Mouse (Mus musculus): ENCODE data around the gene Sdc4.

The Sdc4 gene

DNA sequence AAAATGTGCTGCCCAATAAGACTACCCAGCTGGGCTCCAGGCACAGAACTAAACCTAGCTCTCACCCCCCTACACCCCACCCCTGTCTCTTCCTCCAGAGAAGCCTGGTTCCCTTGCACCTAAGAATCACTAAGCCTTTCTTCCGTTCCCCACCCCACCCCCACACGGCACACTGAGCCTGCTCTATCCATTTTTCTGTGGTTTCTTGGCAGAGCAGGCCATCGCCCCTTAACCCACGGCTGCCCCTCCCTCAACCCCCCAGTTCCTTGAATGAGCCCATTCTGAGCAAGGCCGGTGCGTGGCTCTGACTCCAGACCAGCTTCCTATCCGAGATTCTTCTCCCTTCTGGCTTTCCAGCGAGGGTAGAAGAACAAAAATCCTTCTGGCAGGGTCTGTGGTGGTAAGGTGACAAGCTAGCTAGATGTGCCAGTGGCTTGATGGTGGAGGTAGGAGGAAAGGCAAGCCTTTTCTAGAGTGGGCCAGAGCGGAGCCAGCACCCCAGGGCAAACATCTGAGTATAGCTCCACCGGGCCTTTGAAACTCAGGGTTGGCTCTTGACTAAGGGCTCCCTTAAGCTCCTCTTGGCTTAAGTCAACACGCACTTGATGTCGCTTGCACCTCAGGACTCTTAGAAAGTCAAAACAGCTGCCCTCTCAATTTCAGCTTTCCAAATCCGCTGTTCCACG lies 40.1 kb downstream of the Sdc4 start:
- DNase-seq (ENCODE audit: low spot score): no peak

DNA sequence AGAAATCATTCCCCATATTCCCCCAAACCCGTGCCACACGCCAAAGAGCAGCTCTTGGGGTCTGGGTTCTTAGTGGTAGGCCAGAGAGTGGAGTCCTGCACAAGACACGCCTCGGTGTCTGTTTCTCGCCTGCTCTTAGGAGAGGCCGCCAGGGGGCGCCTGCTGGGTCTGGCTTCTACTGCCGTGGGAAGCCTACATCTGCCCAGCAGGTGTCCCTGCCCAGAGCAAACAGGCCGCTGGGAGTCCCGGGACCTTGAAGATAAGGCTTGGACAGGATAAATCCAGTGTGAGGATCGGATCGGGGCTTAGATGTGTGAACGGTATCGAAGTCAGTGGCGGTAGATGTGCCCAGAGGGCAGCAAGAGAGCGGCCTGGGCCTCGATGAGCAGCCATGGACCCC lies 40.8 kb downstream of the Sdc4 start, which contains the start of gene Rbpjl:
Gene Rbpjl (plus strand): TSS at position 236 of the 400 bp plus-strand sequence.
- peak; percentile 53 for DNase-seq (ENCODE audit: low spot score)

DNA sequence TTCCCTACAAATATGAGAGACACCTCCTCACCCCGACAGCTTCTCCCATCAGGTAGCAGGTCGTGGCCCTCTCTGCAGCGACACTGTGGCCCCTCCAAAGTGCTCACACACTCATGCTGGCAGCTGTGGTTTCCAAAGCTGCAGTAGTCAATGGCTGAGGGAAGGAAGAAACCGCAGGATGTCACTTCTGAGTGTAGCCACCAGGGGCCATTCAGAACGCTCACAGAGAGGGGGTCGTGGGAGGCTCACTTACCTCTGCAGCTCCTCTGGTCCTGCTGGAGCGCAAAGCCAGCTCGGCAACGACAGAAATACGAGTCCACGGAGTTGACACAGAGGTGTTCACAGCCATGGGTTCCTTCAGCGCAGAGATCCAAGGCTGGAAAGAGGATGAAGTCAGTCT lies 46.8 kb downstream of the Sdc4 start:
- no peak for DNase-seq (ENCODE audit: low spot score)

DNA sequence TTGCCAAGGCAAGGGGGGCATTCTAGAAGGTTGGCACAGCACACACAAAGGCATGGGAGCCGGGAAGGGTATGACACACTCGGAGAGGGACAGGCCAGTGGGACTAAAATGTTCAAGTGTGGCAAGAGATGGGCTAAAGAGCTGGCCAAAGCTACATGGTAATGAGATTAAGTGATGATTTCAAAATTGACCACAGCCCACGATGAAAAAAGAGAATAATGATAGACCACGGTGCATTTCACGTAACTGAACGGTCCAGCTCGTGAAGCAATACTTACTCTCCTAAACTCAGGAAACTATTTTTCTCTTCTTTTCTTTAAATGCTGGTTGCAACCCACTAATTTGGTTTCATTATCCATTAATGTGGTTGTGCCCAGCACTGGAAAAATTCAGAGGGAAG lies 47.6 kb downstream of the Sdc4 start:
- no peak for DNase-seq (ENCODE audit: low spot score)

DNA sequence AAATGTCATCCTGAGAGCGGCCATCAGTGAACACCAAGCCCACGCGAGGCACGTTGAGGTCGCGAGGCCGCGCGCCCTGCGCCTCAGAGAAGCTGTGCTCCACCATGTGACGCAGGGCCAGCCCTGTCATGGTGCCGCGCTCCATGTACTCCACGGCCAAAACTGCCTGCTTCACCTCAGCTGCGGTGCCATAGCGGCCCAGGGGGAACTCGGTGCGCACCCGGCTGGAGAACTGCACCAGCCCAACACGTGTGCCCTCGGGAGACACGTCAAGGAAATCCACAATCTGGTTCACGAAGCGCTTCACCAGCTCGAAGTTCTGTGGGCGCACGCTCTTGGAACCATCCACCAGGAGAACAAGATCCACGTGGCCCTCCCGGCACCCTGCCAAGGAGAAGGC lies 50.6 kb downstream of the Sdc4 start:
- DNase-seq (ENCODE audit: low spot score): no peak

DNA sequence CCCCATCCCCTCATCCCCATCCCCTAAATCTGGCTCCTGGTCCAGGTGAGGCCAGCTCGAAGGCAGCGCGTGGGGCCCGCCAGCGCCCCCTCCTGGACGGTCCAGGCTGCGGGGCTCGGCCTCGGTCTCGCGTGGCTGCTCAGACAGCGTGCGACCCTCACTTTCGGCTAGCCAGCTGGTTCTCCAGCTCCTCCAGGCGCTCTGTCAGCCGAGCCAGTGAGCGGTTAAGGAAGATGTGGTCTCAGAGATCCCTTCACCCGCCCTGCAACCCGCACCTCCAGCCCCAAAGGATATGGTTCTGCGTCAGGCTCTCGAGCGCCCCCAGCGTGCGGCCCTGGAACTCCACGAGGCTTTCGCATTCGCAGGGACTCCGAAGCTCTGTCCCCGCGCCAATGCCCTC lies 54.2 kb downstream of the Sdc4 start:
- peak; percentile 62 for DNase-seq (ENCODE audit: low spot score)

DNA sequence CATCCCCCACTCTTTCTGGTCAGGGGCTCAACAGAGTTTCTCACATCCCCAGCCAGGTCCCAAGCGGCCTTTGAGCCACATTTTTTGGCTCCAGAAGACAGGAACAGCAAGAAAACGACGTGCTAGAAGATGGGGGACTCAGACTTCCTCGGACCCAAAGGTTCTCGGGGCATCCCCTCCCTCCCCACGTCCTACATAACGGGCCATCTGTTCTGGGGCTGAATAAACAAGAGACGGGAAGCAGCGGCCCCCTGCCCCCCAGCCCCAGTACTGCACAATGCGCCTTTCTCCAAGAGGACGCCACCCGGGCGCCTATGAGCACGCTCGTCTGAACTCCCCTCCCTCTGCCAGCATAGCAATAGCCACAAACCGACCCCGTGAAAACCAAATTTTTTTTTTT lies 54.7 kb downstream of the Sdc4 start, which contains the start of gene Slpi:
Gene Slpi (minus strand): TSS at position 76 of the 400 bp plus-strand sequence.
- DNase-seq (ENCODE audit: low spot score): no peak

DNA sequence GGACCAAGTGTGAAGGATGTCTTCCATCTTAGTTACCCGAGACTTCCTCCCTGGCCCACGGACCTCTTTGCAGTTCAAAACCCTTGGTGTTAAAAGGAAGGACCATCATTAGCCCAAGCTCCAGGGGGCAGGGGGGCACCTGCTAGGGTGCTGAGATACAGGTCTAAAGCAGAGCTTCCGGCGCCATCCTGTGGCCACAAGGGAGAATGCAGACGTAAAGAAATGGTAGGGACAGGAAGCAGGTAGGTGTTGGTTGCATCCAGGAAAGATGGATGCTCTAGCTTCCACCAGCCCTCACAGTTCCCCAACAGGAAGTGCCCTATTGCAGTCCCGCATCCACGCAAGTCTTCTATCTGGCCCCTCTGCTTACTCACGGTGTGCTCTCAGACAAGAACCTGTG lies 56.7 kb downstream of the Sdc4 start:
- DNase-seq (ENCODE audit: low spot score): no peak

DNA sequence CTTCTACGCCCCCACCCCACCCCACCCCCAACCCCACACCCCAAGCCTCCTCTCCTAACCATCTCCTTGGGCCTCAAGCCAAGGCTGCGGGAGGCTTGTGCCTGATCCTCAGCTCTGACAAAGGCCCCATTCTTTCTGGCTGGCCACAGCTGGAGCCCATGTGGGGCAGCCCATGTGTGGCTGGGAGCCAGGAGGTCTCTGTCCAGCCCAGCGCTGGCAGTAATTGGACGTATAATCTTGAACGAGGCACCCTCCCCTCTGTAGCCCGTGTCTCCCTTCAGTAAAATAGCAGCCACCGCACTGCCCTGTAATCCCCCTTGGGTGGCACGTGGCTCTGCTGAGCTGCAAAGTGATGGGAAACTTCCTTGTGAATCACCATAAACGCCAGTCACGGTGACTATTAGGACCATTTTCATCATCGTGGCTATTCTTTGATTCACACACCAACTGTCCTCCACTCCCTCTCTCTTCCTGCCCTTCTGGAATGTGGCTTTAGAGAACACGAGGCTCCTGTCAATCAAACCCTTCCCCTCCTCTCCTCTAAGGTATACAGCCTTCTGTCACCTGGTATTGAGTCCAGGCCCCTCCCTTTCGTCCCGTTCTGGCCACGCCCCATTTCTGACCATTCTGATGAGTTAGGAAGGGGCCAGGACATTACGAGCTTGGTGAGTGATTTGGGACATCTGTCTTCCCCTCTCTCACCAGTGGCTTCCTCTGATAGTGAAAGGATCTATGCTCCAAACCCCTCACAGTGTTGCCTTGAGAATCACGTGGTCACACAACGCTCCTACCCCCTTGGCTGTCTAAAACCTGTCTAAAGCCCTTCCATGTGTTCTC lies 57.5 kb downstream of the Sdc4 start:
- no peak for DNase-seq (ENCODE audit: low spot score)

DNA sequence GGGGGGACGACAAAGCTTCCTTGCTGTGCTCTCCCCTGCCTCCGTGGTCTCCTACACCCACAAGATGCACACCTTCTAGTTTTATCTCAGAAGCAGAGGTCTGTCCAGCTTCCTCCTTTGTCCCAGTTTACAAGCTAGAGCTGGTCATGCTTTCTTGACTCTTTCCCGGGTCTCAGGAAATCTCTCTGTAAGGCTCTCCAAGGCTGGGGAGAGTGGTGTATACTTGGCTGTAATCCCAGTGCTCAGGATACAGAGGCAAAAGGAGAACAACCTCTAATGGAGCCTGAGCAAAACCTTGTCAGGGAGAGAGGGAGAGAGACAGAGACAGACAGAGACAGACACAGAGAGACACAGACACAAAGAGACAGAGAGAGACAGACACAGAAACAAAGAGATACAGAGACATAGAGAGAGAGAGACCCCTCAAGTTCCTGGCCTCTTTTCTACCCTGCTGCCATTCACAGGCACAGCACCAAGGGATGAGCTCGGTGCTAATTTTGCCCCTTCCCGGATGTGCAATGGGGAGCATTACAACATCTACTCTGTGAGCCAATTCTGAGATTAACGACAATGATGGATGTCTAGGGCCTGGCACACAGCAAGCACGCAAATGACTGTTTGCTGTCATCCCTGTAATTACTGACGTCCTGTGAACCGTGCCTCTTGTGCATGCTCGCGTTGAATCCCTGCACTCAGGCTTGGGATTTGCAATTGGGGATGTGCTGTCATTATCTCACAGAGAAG lies 59.9 kb downstream of the Sdc4 start:
- DNase-seq (ENCODE audit: low spot score): no peak

DNA sequence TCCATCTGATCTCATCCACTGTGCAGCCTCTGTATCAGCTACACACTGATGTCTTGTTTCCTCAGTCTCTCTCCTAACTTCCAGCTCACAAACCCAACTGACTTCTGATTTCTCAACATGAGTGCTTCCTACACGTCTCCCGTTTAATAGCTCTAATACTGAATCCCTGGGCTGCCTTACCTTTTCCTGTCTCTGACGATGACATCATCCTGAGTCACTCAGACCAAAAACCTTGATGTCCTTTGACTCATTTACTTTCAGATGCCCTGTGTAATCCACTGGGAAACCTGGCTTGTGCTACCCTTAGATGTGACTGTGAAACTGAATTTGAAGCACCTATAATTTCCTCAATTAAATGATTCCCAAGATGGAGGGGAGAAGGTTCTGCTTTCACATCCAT lies 60.7 kb downstream of the Sdc4 start:
- DNase-seq (ENCODE audit: low spot score): no peak

DNA sequence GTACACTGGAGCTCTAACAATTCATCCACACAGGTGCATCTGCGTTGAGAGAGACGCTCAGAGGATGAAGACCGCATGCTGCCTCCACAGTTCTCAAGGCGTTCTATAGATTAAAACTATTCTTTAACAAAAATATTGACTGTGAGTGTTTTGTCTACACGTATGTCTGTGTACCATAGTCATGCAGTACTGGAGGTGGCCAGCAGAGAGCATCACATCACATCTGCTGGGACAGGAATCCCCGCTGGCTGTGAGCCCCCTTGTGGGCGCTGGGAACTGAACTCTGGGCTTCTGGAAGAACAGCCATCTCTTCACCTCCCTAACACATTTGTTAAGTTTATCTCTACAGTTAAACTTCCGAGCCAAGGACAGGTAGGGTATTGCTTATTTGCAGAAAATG lies 62.0 kb downstream of the Sdc4 start:
- no peak for DNase-seq (ENCODE audit: low spot score)

DNA sequence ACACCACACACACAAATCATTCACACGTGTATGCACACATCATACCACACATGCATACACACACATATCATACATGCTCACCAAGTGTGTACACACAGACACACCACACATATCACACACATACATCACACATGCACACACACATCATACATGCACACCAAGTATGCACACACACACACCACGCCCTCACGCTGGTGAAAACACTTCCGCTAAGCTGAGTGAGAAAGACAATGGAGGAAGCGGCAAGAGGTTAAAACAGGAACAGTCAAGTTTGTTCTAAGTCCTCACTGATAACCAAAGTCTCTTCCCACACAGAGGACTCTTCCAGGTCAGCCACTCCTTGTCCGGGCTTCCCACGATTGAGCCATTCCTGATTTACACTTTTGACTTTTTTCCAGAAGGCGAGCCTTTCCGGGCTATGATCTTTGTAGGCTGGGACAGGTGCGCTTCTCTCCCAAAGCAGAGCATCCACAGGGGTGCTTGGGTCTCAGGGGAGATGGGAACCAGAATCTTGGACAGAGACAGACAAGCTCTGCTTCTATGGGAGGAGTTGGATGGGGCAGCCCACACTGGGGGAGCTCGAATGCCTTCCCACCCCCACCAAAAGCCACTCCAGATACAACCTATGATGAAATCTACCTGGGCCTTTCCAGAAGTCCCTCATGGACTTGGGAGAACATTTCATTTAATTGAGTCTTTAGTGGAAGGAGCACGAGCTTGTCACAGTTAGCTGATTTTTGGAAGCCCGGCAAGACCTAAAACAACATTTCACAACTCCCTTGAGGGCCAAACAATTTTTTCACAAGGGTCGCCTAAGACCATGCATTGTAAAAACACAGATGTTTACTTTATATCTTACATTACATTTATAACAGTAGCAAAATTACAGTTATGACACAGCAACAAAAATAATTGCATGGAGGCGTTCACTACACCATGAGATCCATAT lies 65.9 kb downstream of the Sdc4 start:
- DNase-seq (ENCODE audit: low spot score): no peak
